Mouse (Mus musculus) skeletal muscle tissue, postnatal 0 days (tissue): ENCODE data around the gene 1700001C19Rik. TPM values are rescaled to one million over a fixed set of nuclear protein-coding genes. Genes with fewer than 3 reads are reported as not detected.

ENCODE experiments used
- polyA plus RNA-seq: library from polyadenylated mRNA; unstranded; fragments of >200 nt; fragmentation: Nextera tagmentation; extraction: Ambion mirVana; gene quantifications from 2 replicates; pipeline ENCODE4 v1.2.1, GENCODE M21; 2015

Gene 1700001C19Rik
- polyA plus RNA-seq: 0.22 and 0.23 TPM in 2 replicates

GRCm38 (mm10) chr17:47436907-47437547, at the start of gene 1700001C19Rik:
Gene 1700001C19Rik (minus strand): TSS chr17:47437376.

GRCm38 (mm10) chr17:47436156-47436906, 845 bp downstream of the 1700001C19Rik start, which contains the start of gene AI661453:
Gene AI661453 (plus strand): TSS chr17:47436615.

GRCm38 (mm10) chr17:47400451-47400850, 36.7 kb downstream of the 1700001C19Rik start, which contains the start of gene Guca1a:
Gene Guca1a (minus strand): TSS chr17:47400584.

GRCm38 (mm10) chr17:47385145-47385544, 52.0 kb downstream of the 1700001C19Rik start, which contains the start of gene Guca1b:
Gene Guca1b (plus strand): TSS chr17:47385393.

GRCm38 (mm10) chr17:47368401-47369086, 68.6 kb downstream of the 1700001C19Rik start, which contains the start of gene Mrps10:
Gene Mrps10 (plus strand): TSS chr17:47368887.

Other genes starting within 250 kb of the 1700001C19Rik start
- 74.0 and 75.2 TPM in 2 replicates for gene Mrps10, start 68.5 kb downstream of the 1700001C19Rik start, polyA plus RNA-seq
- 0.19 TPM in 2 replicates for gene Guca1b, start 52.0 kb downstream of the 1700001C19Rik start, polyA plus RNA-seq
- 1.8 and 3.5 TPM in 2 replicates for gene Guca1a, start 36.8 kb downstream of the 1700001C19Rik start, polyA plus RNA-seq
- 0.10 and 0.16 TPM in 2 replicates for gene AI661453, start 761 bp downstream of the 1700001C19Rik start, polyA plus RNA-seq
- gene Taf8, start 64.9 kb upstream of the 1700001C19Rik start, polyA plus RNA-seq: 9.2 and 10.5 TPM in 2 replicates
- 402 and 432 TPM in 2 replicates for gene Ccnd3, start 67.7 kb upstream of the 1700001C19Rik start, polyA plus RNA-seq
- gene Bysl, start 174.1 kb upstream of the 1700001C19Rik start, polyA plus RNA-seq: 17.0 and 18.7 TPM in 2 replicates
- gene Med20, start 174.2 kb upstream of the 1700001C19Rik start, polyA plus RNA-seq: 21.2 and 22.4 TPM in 2 replicates
- 1.2 and 1.5 TPM in 2 replicates for gene Gm20517, start 174.2 kb upstream of the 1700001C19Rik start, polyA plus RNA-seq
- 1.6 and 1.8 TPM in 2 replicates for gene Usp49, start 193.3 kb upstream of the 1700001C19Rik start, polyA plus RNA-seq